Mouse (Mus musculus): ENCODE measurements at regions not wholly inside any gene's neighbourhood (a gene's known extent, or its start where the extent isn't known, plus 50 kb on each side); places are given as distances from the start of the nearest gene placed in this dataset.
"Not testable (repeated sequence)": the region's sequence is repeated elsewhere in the genome, so short reads cannot be mapped to it uniquely, and the experiment has no call there.

- Histone ChIP-seq H3K4me1 (ENCODE audit: control insufficient read depth in 2 of 2, insufficient read depth in 2 of 2, low read length in 2 of 2) (no peaks in the 10 kb centered on the region), H3K27ac (replicated peaks in 1 of 2; ENCODE audit: control insufficient read depth in 1 of 2, insufficient read depth in 1 of 2, low read depth in 2 of 2, low read length in 2 of 2) (no peak overlapping the region), H3K4me2 (ENCODE audit: low read length) (no peak overlapping the region), H3K27me3 (ENCODE audit: control insufficient read depth, insufficient read depth, low read length) (no peaks in the 10 kb centered on the region), H3K36me3 (ENCODE audit: control insufficient read depth, insufficient read depth, low read length) (no peaks in the 10 kb centered on the region), H3K9me3 (ENCODE audit: control insufficient read depth, low read length) (no peaks in the 10 kb centered on the region), H3K4me3 (ENCODE audit: control insufficient read depth in 1 of 2, insufficient read depth in 1 of 2, low read depth in 1 of 2, low read length in 2 of 2) (no peak overlapping the region), H3K9ac (ENCODE audit: low read length) (no peak overlapping the region)
- ATAC-seq (ENCODE audit: insufficient number of reproducible peaks, insufficient read depth, low FRiP score, low read depth) = no peak
- 78% methylated on average over 3 of the region's 3 CpGs for WGBS
Measured at GRCm38 (mm10) chr5:105358902-105359301, 56.7 kb upstream of the Lrrc8b start.

GRCm38 (mm10) chr5:105356393-105356792 is 59.2 kb upstream of the Lrrc8b start:
- H3K4me3 ChIP-seq (ENCODE audit: control insufficient read depth in 1 of 2, insufficient read depth in 1 of 2, low read depth in 1 of 2, low read length in 2 of 2); H3K36me3 ChIP-seq (ENCODE audit: control insufficient read depth, insufficient read depth, low read length); H3K9ac ChIP-seq (ENCODE audit: low read length); H3K27me3 ChIP-seq (ENCODE audit: control insufficient read depth, insufficient read depth, low read length); H3K4me1 ChIP-seq (ENCODE audit: control insufficient read depth in 2 of 2, insufficient read depth in 2 of 2, low read length in 2 of 2); ATAC-seq (ENCODE audit: insufficient number of reproducible peaks, insufficient read depth, low FRiP score, low read depth); H3K9me3 ChIP-seq (ENCODE audit: control insufficient read depth, low read length); H3K27ac ChIP-seq (replicated peaks in 1 of 2; ENCODE audit: control insufficient read depth in 1 of 2, insufficient read depth in 1 of 2, low read depth in 2 of 2, low read length in 2 of 2); H3K4me2 ChIP-seq (ENCODE audit: low read length): not testable (repeated sequence)
- 81% methylated on average over 1 of the region's 1 CpGs for WGBS

GRCm38 (mm10) chr5:105354041-105354440 is 60.5 kb upstream of the Gbp6 start:
- H3K27ac ChIP-seq (replicated peaks in 1 of 2; ENCODE audit: control insufficient read depth in 1 of 2, insufficient read depth in 1 of 2, low read depth in 2 of 2, low read length in 2 of 2) = no peak overlapping the region
- no peak overlapping the region for H3K4me3 ChIP-seq (ENCODE audit: control insufficient read depth in 1 of 2, insufficient read depth in 1 of 2, low read depth in 1 of 2, low read length in 2 of 2)
- H3K4me2 ChIP-seq (ENCODE audit: low read length) = no peak overlapping the region
- H3K36me3 ChIP-seq (ENCODE audit: control insufficient read depth, insufficient read depth, low read length) = no peaks in the 10 kb centered on the region
- 48% methylated on average over 1 of the region's 1 CpGs for WGBS
- no peak overlapping the region for H3K9ac ChIP-seq (ENCODE audit: low read length)
- ATAC-seq (ENCODE audit: insufficient number of reproducible peaks, insufficient read depth, low FRiP score, low read depth) = no peak
- no peaks in the 10 kb centered on the region for H3K9me3 ChIP-seq (ENCODE audit: control insufficient read depth, low read length)
- no peaks in the 10 kb centered on the region for H3K27me3 ChIP-seq (ENCODE audit: control insufficient read depth, insufficient read depth, low read length)
- no peaks in the 10 kb centered on the region for H3K4me1 ChIP-seq (ENCODE audit: control insufficient read depth in 2 of 2, insufficient read depth in 2 of 2, low read length in 2 of 2)

GRCm38 (mm10) chr5:105346463-105346862 is 53.0 kb upstream of the Gbp6 start:
- Histone ChIP-seq H3K27ac (replicated peaks in 1 of 2; ENCODE audit: control insufficient read depth in 1 of 2, insufficient read depth in 1 of 2, low read depth in 2 of 2, low read length in 2 of 2) (peak overlapping the region; percentile 8 to 67; a peak in 3 of 4 replicates), H3K9ac (ENCODE audit: low read length) (no peak overlapping the region), H3K36me3 (ENCODE audit: control insufficient read depth, insufficient read depth, low read length) (no peaks in the 10 kb centered on the region), H3K4me2 (ENCODE audit: low read length) (no peak overlapping the region), H3K4me1 (ENCODE audit: control insufficient read depth in 2 of 2, insufficient read depth in 2 of 2, low read length in 2 of 2) (no peaks in the 10 kb centered on the region; a peak in 1 of 4 replicates), H3K4me3 (ENCODE audit: control insufficient read depth in 1 of 2, insufficient read depth in 1 of 2, low read depth in 1 of 2, low read length in 2 of 2) (no peak overlapping the region), H3K9me3 (ENCODE audit: control insufficient read depth, low read length) (no peaks in the 10 kb centered on the region), H3K27me3 (ENCODE audit: control insufficient read depth, insufficient read depth, low read length) (no peaks in the 10 kb centered on the region)
- peak; percentile 54; the same call in 1 of the 2 replicates for ATAC-seq (ENCODE audit: insufficient number of reproducible peaks, insufficient read depth, low FRiP score, low read depth)

GRCm38 (mm10) chr5:105345953-105346352 is 52.5 kb upstream of the Gbp6 start:
- H3K27ac ChIP-seq (replicated peaks in 1 of 2; ENCODE audit: control insufficient read depth in 1 of 2, insufficient read depth in 1 of 2, low read depth in 2 of 2, low read length in 2 of 2) = peak overlapping the region; percentile 8 to 67; a peak in 3 of 4 replicates
- not testable (repeated sequence) for ATAC-seq (ENCODE audit: insufficient number of reproducible peaks, insufficient read depth, low FRiP score, low read depth)

GRCm38 (mm10) chr5:105344808-105345732 is 51.6 kb upstream of the Gbp6 start:
- Histone ChIP-seq H3K4me3 (ENCODE audit: control insufficient read depth in 1 of 2, insufficient read depth in 1 of 2, low read depth in 1 of 2, low read length in 2 of 2) (no peak overlapping the region), H3K9ac (ENCODE audit: low read length) (no peak overlapping the region), H3K27me3 (ENCODE audit: control insufficient read depth, insufficient read depth, low read length) (no peaks in the 10 kb centered on the region), H3K27ac (replicated peaks in 1 of 2; ENCODE audit: control insufficient read depth in 1 of 2, insufficient read depth in 1 of 2, low read depth in 2 of 2, low read length in 2 of 2) (0 out of 4 replicates have a peak overlapping the region, but pooled peaks of 1 of the 2 experiments have one; percentile 1), H3K36me3 (ENCODE audit: control insufficient read depth, insufficient read depth, low read length) (no peaks in the 10 kb centered on the region), H3K4me1 (ENCODE audit: control insufficient read depth in 2 of 2, insufficient read depth in 2 of 2, low read length in 2 of 2) (no peaks in the 10 kb centered on the region; a peak in 1 of 4 replicates), H3K9me3 (ENCODE audit: control insufficient read depth, low read length) (no peaks in the 10 kb centered on the region), H3K4me2 (ENCODE audit: low read length) (no peak overlapping the region)
- 75% methylated on average over 6 of the region's 6 CpGs for WGBS
- ATAC-seq (ENCODE audit: insufficient number of reproducible peaks, insufficient read depth, low FRiP score, low read depth) = no peak

More at GRCm38 (mm10) chr5:105345953-105346352, 52.5 kb upstream of the Gbp6 start:
- H3K4me3 ChIP-seq (ENCODE audit: control insufficient read depth in 1 of 2, insufficient read depth in 1 of 2, low read depth in 1 of 2, low read length in 2 of 2); H3K9me3 ChIP-seq (ENCODE audit: control insufficient read depth, low read length); H3K4me2 ChIP-seq (ENCODE audit: low read length); H3K9ac ChIP-seq (ENCODE audit: low read length); H3K36me3 ChIP-seq (ENCODE audit: control insufficient read depth, insufficient read depth, low read length); H3K27me3 ChIP-seq (ENCODE audit: control insufficient read depth, insufficient read depth, low read length); H3K4me1 ChIP-seq (ENCODE audit: control insufficient read depth in 2 of 2, insufficient read depth in 2 of 2, low read length in 2 of 2): not testable (repeated sequence)
- 21% methylated on average over 1 of the region's 1 CpGs for WGBS

- not testable (repeated sequence) for H3K27ac ChIP-seq (replicated peaks in 1 of 2; ENCODE audit: control insufficient read depth in 1 of 2, insufficient read depth in 1 of 2, low read depth in 2 of 2, low read length in 2 of 2); H3K4me1 ChIP-seq (ENCODE audit: control insufficient read depth in 2 of 2, insufficient read depth in 2 of 2, low read length in 2 of 2); H3K27me3 ChIP-seq (ENCODE audit: control insufficient read depth, insufficient read depth, low read length); ATAC-seq (ENCODE audit: insufficient number of reproducible peaks, insufficient read depth, low FRiP score, low read depth); H3K9me3 ChIP-seq (ENCODE audit: control insufficient read depth, low read length); H3K4me3 ChIP-seq (ENCODE audit: control insufficient read depth in 1 of 2, insufficient read depth in 1 of 2, low read depth in 1 of 2, low read length in 2 of 2); H3K4me2 ChIP-seq (ENCODE audit: low read length); H3K36me3 ChIP-seq (ENCODE audit: control insufficient read depth, insufficient read depth, low read length); H3K9ac ChIP-seq (ENCODE audit: low read length)
- 76% methylated on average over 2 of the region's 2 CpGs for WGBS
Measured at GRCm38 (mm10) chr5:105343816-105344215, 50.3 kb upstream of the Gbp6 start.

Data from heart, embryonic 14.5 days (tissue).